Mouse (Mus musculus) forebrain, embryonic 16.5 days (tissue): Measurements from ENCODE around the gene Nbdy. TPM values are rescaled to one million over a fixed set of nuclear protein-coding genes. Genes with fewer than 3 reads are reported as not detected.

Source experiments
- ATAC-seq: fragments of 200-750 bp; cut with Nextera tagmentation; 2 replicates; pipeline ENCODE4 v1.8.0; 2017; ENCODE audit warnings: mild to moderate bottlenecking, moderate library complexity
- H3K27ac ChIP-seq: fragments of 300-500 bp; sonication (generic); 2 replicates; pipeline ENCODE4 v1.5.1; 2014; ENCODE audit warnings: low read length, control low read depth
- H3K27me3 ChIP-seq: fragments of 300-500 bp; sonication (generic); replicated peaks from 2 replicates; pipeline ENCODE4 v1.6.1; 2014; ENCODE audit warnings: low read length; ENCODE audit not compliant: control insufficient read depth, insufficient read depth
- H3K36me3 ChIP-seq: fragments of 300-500 bp; sonication (generic); 2 replicates; pipeline ENCODE4 v1.6.1; 2014; ENCODE audit not compliant: control insufficient read depth, insufficient read depth
- H3K4me1 ChIP-seq: fragments of 300-500 bp; sonication (generic); replicated peaks from 2 replicates; pipeline ENCODE4 v1.6.1; 2014; ENCODE audit warnings: low read length; ENCODE audit not compliant: control insufficient read depth, insufficient read depth
- H3K4me2 ChIP-seq: fragments of 300-500 bp; sonication (generic); 2 replicates; pipeline ENCODE4 v1.6.1; 2014; ENCODE audit warnings: mild to moderate bottlenecking, low read length, control low read depth
- H3K4me3 ChIP-seq: fragments of 300-500 bp; sonication (generic); replicated peaks from 2 replicates; pipeline ENCODE4 v1.5.1; 2014; ENCODE audit warnings: mild to moderate bottlenecking, low read length, control low read depth
- H3K9ac ChIP-seq: fragments of 300-500 bp; sonication (generic); replicated peaks from 2 replicates; pipeline ENCODE4 v1.6.1; 2014; ENCODE audit warnings: low read depth, low read length, control low read depth
- H3K9me3 ChIP-seq: fragments of 300-500 bp; sonication (generic); 2 replicates; pipeline ENCODE4 v1.6.1; 2016; ENCODE audit warnings: low read length; ENCODE audit not compliant: control insufficient read depth
- WGBS: fragments of 180-500 bp; shearing (Covaris S2); extraction: QIAGEN DNeasy Blood & Tissue Kit; methylation state at CpG from one replicate; pipeline ENCODE4 v1.1.7; 2014; 5-methylcytosine and 5-hydroxymethylcytosine counted together
- polyA plus RNA-seq: library from polyadenylated mRNA; unstranded; fragments of >200 nt; fragmentation: Nextera tagmentation; extraction: Ambion mirVana; gene quantifications from 2 replicates; pipeline ENCODE4 v1.2.1, GENCODE M21; 2015

Nbdy gene
- 97.4 and 113 TPM in 2 replicates for polyA plus RNA-seq

DNA sequence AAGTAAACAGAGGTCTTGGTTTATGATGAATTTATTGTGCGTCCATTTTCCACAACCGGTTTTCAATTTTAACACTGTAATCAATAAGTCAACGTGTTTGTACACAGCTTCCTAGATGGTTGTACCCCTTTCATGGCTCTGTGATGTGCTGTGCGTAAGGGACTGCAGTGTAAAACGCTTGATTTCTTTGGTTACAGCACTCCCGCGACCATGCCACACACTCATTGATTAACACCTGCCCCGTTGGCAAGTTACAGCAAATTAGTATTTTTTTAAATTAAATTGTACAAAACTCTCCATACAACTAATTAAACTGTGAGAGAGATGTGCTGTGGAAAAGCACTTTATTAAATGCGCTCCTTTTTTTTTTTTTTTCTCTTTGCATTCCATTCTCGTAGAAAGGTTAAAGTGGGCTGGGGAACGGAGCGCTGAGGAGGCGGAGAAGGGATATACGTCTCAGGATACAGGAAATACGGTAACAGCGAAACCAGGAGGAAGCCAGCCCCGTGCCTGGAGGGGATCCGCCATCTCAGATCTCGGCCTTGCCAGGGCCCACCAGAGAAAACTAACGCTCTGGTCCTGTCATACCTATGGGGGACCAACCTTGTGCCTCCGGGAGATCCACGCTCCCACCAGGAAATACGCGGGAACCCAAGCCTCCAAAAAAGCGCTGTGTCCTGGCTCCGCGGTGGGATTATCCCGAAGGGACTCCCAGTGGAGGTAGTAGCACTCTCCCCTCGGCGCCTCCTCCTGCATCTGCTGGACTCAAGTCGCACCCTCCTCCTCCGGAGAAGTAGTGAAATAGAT lies at the start of gene Nbdy:
Gene Nbdy, plus strand, starts transcription at position 481 of the 807 bp plus-strand sequence.
- Histone ChIP-seq H3K9me3 (no peaks in the 10 kb centered on the region), H3K36me3 (no peaks in the 10 kb centered on the region), H3K9ac (peak within 1 kb of the TSS; percentile 70), H3K4me2 (peak within 1 kb of the TSS; percentile 54), H3K4me1 (no peaks in the 10 kb centered on the region), H3K27ac (peak within 1 kb of the TSS; percentile 84), H3K27me3 (no peaks in the 10 kb centered on the region), H3K4me3 (peak within 1 kb of the TSS; percentile 57)
- 16% methylated on average over 32 of the region's 32 CpGs for WGBS
- ATAC-seq = peak; percentile 93

DNA sequence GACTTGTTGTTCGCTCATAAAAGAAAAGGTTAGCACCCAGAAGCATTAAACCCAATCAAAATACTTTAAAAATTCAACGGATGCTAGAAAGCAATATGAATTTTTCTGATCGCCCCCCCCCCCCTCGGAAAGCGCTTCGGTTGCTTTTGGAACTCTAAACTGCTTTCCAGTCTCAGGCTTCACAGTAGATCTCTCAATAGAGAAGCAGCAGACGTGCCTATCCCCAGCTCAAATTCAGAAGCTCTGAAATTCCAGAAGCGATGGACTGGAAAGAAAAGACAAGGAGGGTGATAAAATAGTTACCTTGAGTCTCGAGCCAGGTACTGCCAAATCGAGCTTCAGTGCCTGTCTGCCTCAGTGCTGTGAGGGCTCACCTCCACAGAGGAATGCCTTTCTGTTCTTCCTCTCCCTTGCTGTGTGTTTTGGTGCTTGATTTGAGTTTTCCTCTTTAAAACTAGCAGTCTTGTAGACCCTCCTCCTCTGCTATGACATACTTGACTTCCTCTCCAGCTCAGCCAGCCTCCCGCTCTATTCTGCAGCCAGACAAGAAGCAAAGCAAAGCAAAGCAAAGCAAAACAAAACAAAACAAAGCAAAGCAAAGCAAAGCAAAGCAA lies 27.5 kb upstream of the Nbdy start, which contains the start of gene Kctd12b:
Gene Kctd12b, minus strand, starts transcription at position 610 of the 614 bp plus-strand sequence.
- no peaks in the 10 kb centered on the region for H3K36me3 ChIP-seq
- no peaks in the 10 kb centered on the region for H3K9me3 ChIP-seq
- H3K9ac ChIP-seq = no peak within 1 kb of the TSS
- H3K4me3 ChIP-seq = peak within 1 kb of the TSS; percentile 31
- 26% methylated on average over 11 of the region's 11 CpGs for WGBS
- no peak for ATAC-seq
- H3K4me1 ChIP-seq = no peaks in the 10 kb centered on the region
- peak within 1 kb of the TSS; percentile 39 for H3K4me2 ChIP-seq
- H3K27ac ChIP-seq = no peak within 1 kb of the TSS
- no peaks in the 10 kb centered on the region for H3K27me3 ChIP-seq

DNA sequence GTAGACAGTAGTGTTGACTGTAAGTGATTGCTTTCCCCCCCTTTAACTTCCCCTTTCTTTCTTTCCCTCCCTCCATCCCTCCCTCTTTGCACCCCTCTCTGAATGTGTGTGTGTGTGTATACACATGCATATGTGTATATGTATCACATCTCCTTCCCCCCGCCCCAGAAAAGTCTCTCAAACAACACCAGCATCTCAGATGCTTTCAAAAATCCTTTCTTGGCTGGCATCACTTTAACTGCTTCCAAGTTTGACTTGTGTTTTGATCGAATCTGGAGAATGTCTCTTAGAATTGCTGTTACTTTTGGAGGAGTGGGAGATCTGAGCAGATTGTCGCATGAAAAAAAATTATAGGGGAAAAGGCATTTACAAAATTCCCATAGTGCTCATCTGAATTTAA lies 22.9 kb upstream of the Nbdy start:
- Histone ChIP-seq H3K27ac (no peak overlapping the region), H3K4me1 (no peaks in the 10 kb centered on the region), H3K9ac (no peak overlapping the region), H3K4me2 (no peak overlapping the region), H3K36me3 (no peaks in the 10 kb centered on the region), H3K9me3 (no peaks in the 10 kb centered on the region), H3K4me3 (no peak overlapping the region), H3K27me3 (no peaks in the 10 kb centered on the region)
- 49% methylated on average over 3 of the region's 3 CpGs for WGBS
- ATAC-seq = peak; percentile 83

DNA sequence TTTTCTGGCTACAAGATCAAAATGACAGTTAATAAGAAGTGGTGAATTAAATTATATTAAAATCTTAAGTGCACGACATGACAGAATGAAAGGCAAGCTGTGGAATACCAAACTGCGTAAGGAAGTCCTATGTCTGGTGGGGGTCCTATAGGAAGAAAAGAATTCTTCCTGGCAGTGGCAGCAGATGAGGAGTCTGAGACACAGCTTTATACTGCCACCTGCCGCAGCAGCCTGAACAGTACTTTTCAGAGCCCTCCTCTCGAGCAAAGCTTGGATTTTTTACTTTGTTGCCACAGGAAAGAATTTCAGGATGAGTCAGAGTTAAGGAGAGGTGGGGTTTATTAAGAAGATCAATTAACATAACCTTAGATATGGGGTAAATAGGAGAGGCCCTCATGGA lies 15.7 kb upstream of the Nbdy start:
- H3K4me1 ChIP-seq = no peaks in the 10 kb centered on the region
- no peaks in the 10 kb centered on the region for H3K27me3 ChIP-seq
- H3K9me3 ChIP-seq = no peaks in the 10 kb centered on the region
- H3K27ac ChIP-seq = no peak overlapping the region
- ATAC-seq = peak; percentile 79
- H3K4me3 ChIP-seq = no peak overlapping the region
- no peak overlapping the region for H3K9ac ChIP-seq
- H3K4me2 ChIP-seq = no peak overlapping the region
- no peaks in the 10 kb centered on the region for H3K36me3 ChIP-seq
- 23% methylated on average over 4 of the region's 4 CpGs for WGBS

DNA sequence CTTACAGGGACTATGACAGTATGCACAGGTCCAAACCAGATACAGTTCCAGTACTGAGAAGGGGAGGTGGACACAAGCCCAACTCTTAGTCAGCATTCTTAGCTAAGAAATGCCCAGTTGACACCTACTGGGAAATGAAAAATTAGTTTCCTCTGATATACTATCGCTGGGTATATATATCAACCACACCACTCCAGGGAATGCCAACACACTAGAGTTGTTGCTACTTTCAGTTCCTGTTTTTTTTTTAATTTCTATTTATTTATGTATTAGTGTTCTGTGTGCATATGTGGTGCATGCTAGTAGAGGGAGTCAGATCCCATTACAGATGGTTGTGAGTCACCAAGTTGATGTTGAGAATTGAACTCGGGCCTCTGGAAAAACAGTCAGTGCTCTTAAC lies 6.7 kb upstream of the Nbdy start:
- H3K27ac ChIP-seq = no peak overlapping the region
- WGBS = 87% methylated on average over 2 of the region's 2 CpGs
- no peaks in the 10 kb centered on the region for H3K9me3 ChIP-seq
- no peaks in the 10 kb centered on the region for H3K4me1 ChIP-seq
- H3K4me2 ChIP-seq = no peak overlapping the region
- no peak overlapping the region for H3K4me3 ChIP-seq
- H3K27me3 ChIP-seq = no peaks in the 10 kb centered on the region
- no peak overlapping the region for H3K9ac ChIP-seq
- no peaks in the 10 kb centered on the region for H3K36me3 ChIP-seq
- no peak for ATAC-seq

DNA sequence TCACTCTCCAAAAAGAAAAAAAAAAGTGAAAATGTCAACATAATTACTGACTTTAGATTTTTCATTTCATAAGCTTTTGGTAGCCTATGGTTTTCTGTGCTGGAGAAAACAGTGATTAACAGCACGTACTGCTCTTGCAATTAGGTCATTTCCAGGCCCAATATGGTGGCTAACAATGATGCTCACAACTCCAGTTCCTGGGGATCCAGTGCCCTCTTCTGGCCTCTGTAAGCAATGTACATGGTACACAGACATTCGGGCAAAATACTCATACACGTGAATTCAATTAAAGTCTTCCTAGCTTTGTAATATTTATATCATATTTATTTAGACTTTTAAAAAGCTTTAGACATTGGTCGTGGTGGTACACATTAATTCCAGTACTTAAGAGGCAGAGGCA lies 3.8 kb upstream of the Nbdy start:
- no peak overlapping the region for H3K9ac ChIP-seq
- WGBS = 29% methylated on average over 4 of the region's 4 CpGs
- ATAC-seq = no peak

DNA sequence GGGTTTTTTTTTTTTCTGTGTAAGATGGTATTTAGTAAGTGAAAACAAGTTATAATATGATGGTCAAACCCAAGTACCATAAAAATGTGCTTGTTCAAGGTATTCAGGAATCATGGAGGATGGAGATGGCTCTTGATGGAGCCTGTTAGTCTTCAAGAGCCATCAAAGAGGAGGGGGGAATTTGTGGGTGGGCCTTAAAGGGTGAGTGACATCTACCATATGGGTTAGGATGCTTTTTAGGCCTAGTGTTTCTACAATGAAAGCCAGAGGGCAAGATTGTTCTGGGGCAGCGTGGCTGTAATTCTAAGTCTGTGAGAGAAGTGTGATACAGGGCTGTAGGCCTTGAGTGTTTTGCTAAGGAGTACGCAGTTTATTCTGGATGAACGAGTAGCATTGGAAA lies 1.0 kb downstream of the Nbdy start:
- peak overlapping the region; percentile 32 for H3K4me3 ChIP-seq
- H3K27me3 ChIP-seq = no peaks in the 10 kb centered on the region
- H3K27ac ChIP-seq = peak overlapping the region; percentile 42
- no peaks in the 10 kb centered on the region for H3K4me1 ChIP-seq
- H3K36me3 ChIP-seq = no peaks in the 10 kb centered on the region
- peak overlapping the region; percentile 53 for H3K4me2 ChIP-seq
- H3K9ac ChIP-seq = no peak overlapping the region; the same call in 1 of the 2 replicates
- WGBS = 17% methylated on average over 3 of the region's 3 CpGs
- ATAC-seq = peak; percentile 49
- H3K9me3 ChIP-seq = no peaks in the 10 kb centered on the region

More for the DNA sequence above, 3.8 kb upstream of the Nbdy start:
- Histone ChIP-seq H3K36me3 (no peaks in the 10 kb centered on the region), H3K4me3 (no peak overlapping the region), H3K9me3 (no peaks in the 10 kb centered on the region), H3K4me2 (no peak overlapping the region), H3K27me3 (no peaks in the 10 kb centered on the region), H3K4me1 (no peaks in the 10 kb centered on the region), H3K27ac (no peak overlapping the region)

DNA sequence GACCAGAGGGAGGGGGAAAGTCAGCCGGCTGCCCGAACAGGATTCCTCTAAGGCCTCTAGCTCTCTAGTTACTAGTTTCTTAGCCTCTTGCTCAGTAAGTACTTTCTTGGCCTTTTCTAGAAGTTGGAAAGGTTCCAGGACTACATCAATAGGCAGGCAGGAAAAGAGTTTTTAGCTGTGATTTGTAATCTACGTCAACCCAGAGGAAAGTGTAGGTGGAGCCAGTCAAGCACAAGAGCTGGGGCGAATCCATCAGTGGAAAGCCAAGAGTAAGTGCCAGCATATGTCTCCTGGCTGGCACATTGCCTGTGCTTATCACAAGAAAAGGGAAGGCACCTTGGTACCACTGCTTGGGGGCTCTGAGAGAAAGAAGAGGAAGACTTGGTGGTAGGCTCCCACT lies 12.3 kb downstream of the Nbdy start:
- no peak for ATAC-seq
- Histone ChIP-seq H3K27ac (no peak overlapping the region), H3K4me1 (no peaks in the 10 kb centered on the region), H3K36me3 (no peaks in the 10 kb centered on the region), H3K9me3 (no peaks in the 10 kb centered on the region), H3K9ac (no peak overlapping the region), H3K27me3 (no peaks in the 10 kb centered on the region), H3K4me3 (no peak overlapping the region), H3K4me2 (no peak overlapping the region)
- WGBS = 38% methylated on average over 4 of the region's 4 CpGs

DNA sequence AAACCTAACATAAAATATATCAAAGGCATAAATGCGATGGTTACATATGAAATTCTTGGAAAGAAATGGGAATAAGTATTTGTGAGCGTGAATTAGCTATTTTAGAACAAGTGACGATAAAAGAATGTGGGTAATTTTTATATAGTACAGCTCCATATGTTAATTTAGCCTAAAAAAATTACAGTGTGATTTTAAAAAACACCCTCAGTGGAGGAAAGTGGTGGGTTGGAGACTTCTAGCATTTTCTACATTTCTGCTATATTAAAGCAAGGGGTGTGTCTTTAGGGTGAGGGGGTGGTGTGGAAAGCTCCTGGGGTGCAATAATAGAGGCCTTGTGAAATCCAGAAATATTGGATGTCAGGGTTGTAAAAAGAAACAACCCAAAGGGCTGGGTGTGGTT lies 19.1 kb downstream of the Nbdy start:
- no peaks in the 10 kb centered on the region for H3K36me3 ChIP-seq
- no peaks in the 10 kb centered on the region for H3K27me3 ChIP-seq
- no peaks in the 10 kb centered on the region for H3K9me3 ChIP-seq
- 84% methylated on average over 3 of the region's 3 CpGs for WGBS
- no peak for ATAC-seq
- H3K4me1 ChIP-seq = no peaks in the 10 kb centered on the region
- H3K4me2 ChIP-seq = no peak overlapping the region
- H3K9ac ChIP-seq = no peak overlapping the region
- H3K27ac ChIP-seq = no peak overlapping the region
- H3K4me3 ChIP-seq = no peak overlapping the region
